Mouse (Mus musculus) right cerebral cortex, postnatal 25 days (tissue): ENCODE results near the gene Arr3.

Experiments used
- DNase-seq: peaks from one replicate; pipeline ENCODE4 v3.0.0; 2022

Gene Arr3

DNA sequence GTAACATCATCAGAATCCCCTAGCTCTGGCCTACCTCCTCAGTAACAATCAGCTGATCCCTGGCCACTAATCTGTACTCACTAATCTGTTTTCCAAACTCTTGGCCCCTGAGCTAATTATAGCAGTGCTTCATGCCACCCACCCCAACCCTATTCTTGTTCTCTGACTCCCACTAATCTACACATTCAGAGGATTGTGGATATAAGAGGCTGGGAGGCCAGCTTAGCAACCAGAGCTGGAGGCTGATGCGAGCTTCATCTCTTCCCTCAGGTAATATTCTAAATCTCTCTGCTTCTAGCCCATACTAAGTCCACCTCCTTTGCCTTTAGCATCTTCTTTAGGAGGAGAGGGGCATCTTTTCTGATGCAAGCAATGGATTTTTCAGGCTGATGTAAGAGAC is at the start of gene Arr3:
Gene Arr3, plus strand, starts transcription at position 184 of the 400 bp plus-strand sequence.
- DNase-seq: no peak

DNA sequence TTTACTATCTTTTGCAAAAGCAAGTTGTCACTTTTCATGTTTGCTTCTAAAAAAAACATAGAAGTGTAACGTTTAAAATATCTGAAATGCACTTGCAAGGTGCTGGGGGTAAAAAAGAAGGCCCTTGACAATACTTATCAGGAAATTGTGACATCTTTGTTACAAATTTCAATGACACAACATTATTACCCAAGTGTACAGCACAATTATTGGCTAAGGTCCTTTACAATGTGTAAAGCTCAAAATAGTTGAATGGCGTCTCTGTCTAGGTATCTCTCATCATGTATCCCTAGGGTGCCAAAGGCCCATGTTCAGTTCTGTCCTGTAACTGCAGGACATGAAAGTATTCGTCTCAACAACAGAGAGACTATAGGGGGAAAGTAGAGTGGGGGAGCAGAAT is 49.3 kb upstream of the Arr3 start:
- DNase-seq: no peak

DNA sequence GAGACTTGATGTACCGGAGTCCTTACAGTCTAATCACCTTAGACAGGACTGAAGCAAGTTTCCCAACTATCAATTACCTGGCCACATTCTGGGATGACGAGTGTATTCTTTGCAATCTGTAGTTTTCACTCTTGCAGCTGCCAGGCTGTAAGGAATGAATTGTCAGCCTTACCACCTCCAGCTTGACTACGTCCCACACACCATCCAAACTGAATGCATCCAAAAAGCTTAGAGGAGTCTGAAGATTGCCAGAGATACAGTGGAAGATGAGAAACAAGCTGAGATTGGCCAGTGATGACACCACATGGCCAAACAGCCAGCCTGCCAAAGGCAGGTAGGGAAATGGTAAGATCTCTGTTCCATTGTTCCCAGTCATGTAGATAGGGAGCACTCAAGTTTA is 39.6 kb upstream of the Arr3 start:
- DNase-seq: peak; percentile 6

DNA sequence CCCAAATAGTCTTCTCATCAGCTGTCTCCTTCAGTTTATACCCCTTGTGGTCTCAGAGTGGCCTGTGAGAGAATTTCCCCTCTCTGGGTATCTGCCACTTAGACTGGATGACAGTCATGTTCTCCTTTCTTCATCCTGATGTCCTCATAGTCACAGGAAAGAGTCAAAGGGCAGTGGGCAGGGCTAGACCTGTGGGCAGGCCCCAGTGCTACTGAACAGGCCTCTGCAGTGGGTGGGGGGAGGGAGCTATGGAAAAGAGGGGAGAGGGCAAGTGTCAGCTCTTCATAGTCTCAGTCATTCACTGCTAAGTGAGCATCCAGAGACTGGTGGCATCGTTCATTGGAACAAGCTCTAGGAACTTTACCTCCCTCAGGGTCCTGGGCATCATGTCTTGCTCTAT is 33.3 kb upstream of the Arr3 start, which contains the start of gene Awat1:
Gene Awat1, plus strand, starts transcription at position 301 of the 400 bp plus-strand sequence.
- DNase-seq: no peak

DNA sequence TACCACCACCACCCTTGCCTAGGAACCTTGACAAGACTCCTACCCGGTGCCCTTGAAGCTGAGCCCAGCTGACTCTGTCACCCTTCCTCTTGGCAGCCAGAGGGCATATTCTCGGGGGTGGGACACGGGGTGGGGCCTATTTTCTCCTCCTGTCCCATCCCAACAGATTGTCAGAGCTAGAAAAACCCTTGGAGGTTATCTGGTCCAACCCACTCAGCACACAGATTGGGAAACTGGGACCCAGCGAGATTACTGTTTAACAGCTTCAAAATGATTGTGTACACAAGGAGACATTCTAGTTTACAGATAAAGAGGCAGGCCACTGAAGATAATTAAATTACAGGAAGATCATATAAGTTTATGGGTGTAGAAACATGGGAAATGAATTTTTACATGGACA is 10.5 kb upstream of the Arr3 start, which contains the start of gene P2ry4:
Gene P2ry4, minus strand, starts transcription at position 79 of the 400 bp plus-strand sequence.
- DNase-seq: no peak

DNA sequence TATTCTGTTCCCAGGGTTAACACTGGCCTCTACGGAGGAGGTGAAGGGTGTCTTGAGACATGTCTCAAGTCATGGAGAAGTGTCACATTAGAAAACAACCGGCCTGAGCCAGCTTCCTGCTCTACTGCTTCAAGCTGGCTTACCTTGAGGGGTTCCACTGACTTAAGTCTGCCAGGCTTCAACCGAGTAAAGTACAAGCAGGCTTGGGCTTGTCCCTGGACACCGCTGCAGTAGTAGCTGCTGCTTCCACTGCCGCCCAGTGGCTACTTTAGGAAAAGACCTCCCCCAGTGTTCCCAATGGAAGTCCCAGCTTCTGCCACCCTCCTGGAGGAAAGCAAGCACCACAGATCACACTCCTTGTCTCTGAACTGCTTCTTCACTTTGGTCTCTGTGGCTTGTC is 7.9 kb upstream of the Arr3 start:
- DNase-seq: peak; percentile 37

DNA sequence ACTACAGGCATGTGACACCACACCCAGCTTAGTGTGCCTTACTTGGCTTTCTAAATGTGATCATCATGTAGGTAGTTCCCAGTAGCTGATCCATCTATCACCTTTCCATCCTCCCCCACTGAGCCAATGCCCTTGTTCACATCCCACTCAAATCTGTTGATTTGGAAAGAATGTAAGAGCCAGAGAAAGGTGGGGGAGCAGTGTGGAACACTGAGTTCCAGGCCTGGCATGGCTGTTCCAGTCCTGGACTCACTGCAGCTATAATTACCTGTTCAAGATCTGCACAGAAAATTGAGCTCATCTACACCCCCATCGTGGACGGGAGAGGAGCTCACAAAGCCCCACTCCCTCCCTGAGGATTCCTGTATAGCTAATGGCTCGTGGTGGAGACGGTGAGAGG is 5.5 kb upstream of the Arr3 start:
- DNase-seq: peak; percentile 13

DNA sequence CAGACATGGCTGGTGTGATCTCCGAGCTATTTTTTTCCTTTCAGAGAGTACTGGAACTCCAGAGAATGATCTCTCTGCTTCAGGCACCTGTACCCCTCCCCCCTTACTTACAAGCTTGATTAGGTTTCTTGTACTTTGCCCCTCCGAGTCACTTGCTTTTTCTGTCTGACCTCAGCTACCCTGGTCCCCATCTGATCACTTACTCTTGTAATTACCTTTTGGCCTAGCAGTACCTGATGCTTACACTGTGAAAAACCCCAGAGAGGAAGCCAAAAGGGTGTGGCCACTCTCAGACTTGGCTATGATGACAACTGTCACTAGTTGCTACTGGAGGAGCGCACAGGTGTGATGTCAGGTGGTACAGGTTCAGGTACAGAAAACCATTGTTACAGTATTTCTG is 13.2 kb downstream of the Arr3 start:
- no peak for DNase-seq

DNA sequence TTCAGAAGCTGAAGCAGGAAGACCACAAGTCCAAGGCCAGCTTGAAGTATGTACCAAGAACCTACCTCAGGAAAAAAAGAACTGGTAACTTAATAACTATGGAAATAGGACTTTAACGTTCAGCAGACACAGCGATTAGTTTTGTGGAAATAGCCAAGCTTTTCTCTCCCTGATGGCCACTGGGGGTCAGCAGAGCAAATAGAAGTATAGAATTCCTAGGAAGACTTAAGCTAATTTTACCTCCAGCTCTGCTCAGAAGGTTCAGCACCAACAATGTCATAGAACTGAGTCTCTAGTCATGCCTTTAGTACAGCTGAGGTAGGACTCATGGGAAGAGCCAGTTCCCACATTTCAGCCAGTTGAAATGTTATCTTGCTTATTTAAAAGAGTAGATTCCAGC is 16.1 kb downstream of the Arr3 start:
- no peak for DNase-seq

DNA sequence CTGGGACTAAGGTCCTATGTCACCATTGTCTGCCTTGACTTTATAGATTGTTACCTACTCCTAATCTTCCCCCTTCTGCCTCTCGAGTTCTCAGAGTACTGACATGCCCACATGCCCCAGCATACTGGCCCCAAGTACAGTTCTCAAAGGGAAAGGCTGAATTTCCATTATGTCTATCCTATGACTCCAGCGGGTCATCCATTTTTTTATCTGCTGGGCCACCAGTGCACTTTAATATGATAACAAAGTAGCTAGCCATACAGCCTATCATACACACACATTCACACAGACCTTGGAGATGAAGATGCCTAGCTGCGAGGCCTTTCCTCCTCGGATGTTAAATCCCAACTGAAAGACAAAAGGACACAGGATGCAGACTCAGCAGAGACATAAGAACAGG is 18.9 kb downstream of the Arr3 start:
- DNase-seq: no peak

DNA sequence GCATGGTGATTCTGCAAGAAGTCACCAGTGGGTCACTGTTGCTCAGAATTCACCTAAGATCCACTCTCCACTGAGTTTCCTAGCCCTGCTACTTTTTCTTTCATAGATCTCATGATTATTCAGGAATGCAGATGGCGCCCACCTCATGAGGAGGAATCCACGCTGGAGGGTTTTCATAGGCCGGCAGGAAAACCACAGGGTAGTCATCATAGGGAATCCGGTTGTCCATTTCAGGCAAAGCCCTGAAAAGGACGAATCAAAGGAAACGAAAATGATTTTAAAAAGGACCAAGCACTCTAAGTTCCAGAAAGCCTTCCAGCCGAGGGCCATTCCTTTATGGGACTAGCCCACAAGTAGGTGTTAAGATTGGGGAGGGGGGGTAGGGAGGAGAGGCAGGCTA is 19.8 kb downstream of the Arr3 start:
- DNase-seq: no peak

DNA sequence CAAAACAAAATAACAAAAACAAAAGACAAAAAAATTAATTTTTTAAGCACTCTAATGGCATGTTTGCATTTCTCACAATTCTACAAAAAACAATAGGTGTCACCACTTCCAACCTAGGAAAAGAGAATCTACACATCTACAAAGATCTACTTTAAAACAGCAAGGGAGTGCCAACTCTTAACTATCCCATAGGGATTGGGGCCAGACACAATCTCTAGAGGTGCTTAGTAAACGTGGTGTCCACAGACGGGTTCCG is 20.2 kb downstream of the Arr3 start, which contains the start of gene Kif4:
Gene Kif4, plus strand, starts transcription at position 192 of the 256 bp plus-strand sequence.
- DNase-seq: no peak

DNA sequence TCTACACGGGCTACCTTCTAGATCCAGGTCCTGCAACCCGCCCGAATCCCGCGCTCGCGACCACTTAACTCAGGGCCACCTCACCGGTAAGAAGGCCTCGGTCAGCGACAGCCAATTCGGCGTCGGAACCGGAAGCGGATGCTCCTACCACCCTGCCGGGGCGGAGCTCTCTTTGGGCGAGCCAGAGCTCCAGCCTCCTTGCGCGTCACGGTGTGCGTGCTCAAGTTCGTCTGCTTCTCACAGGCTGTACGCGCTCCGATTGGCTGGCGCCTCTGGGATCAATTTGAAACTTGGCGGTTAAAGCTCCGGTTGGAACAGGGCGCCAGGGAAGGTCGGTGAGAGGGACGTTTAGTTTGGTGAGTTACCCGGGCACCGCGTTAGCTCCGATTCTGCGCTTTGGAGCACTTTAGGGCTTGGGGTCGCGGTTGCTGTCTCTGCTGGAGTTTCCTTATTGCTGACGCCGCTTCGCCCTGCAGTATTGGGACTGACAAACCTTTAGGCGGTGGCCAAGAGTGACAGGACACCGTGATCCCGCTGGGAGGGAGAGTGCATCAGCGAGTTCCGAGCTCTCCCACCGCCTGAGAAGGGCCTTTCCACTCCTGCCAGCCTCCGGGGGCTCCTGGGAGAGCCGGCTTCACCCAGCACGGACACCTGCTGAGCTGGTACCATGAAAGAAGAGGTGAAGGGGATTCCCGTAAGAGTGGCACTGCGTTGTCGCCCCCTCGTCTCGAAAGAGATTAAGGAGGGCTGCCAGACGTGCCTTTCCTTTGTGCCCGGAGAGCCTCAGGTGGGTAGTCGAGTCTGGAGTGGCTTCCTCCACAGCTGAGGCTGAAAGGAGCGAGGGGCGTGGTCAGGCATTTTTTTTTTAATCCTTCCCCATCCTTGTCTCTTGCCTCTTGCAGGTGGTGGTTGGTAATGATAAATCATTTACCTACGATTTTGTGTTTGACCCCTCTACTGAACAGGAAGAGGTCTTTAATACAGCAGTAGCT is 20.8 kb downstream of the Arr3 start, which contains the start of gene Pdzd11:
Gene Pdzd11, minus strand, starts transcription at position 767 of the 992 bp plus-strand sequence.
- DNase-seq: peak; percentile 85

DNA sequence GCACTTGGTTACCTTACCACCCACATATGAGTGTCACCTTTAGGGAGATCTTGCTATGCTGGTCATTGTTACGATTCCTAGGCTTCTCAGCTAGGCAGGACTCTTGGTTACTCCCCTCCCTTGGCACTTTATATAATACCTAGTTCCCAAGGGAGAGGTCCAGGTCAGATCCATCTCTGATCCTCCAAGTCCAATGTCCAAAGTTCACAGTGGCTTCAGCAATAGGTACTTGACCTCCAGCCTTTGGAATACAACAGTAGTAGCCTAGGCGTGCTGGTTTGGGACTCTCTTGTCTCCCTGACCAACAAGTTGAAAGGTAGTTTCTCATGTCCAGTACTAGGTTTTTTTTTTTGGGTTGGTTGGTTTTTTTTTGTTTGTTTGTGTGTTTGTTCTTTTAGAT is 23.8 kb downstream of the Arr3 start:
- DNase-seq: no peak

DNA sequence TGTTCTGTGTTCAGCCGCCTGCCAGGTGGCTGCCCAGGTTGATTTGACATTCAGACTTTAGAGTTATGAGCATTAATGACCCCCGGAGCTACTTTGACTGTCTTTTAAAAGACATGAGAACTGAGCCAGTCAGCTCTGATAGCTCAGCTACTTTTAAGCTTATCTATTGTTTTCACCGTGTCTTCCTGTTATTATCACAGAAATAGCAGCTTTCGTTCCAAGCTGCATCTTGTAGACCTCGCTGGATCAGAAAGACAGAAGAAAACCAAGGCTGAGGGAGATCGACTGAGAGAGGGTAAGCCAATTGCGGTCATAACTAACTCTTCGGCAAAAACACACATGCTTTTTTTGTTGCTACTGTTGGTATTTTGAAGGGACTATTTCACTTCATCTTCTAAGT is 33.2 kb downstream of the Arr3 start:
- no peak for DNase-seq

DNA sequence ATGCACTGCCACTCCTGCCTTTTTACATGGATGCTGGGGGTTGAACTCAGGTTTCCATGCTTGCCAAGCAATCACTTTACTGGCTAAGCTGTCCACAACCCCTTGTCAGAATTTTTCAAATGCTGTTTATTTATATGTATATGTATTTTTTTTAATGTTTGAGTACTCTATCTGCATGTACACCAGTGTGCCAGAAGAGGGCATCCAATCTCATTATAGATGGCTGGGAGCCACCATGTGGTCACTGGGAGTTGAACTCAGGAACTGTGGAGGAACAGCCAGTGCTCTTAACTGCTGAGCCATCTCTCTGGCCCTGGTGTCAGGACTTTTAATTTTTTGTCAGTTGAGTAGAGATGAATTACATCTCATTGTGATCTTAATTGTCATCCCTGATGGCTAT is 47.6 kb downstream of the Arr3 start:
- DNase-seq: no peak

DNA sequence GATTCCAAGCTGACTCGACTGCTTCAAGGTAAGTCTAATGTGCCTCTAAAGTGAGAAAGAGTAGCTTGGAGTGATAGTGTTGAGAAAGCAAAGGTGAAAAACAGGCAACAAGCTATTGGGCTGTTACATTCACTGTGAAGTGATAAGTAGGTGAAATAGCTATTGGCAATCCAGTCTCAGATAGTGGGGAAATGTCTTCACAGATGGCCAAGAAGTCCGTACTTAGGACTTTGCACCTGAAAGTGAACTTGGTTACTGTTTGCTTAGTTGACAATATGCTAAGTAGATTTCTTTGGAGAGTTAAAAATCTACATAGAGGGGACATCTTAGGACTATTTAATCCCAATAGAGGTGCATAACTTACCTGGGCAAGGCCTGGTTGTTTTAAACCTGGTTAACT is 59.5 kb downstream of the Arr3 start:
- DNase-seq: no peak
